Comparison of ENCODE assay signal across 9 mouse cellular contexts in the genomic region with DNA sequence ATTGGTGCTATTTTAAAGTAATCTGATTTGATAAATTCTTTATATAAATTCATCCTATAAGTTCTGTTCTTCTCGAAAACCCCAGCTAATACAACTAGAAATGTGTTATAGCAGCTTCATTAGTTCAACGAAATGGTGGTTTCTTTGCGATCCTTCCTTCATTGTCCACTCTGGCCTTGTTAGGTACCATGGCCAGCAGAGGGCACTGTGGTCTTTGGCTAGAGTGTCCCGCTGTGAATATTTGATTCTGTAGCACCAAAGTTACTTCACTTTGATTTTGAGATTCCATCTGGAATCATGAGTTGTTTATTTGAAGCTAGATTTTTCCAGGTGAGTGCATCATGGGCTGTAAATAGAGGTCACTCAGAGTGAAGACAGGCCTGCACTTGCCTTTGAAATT.
DNase-seq lines count a peak whose midpoint lies in the region; ATAC-seq and TF ChIP-seq lines count a peak whose summit lies in the region.
"Had no signal": no experiment of that assay in that cellular context is flagged by ENCODE, and none has a peak within 500 bp of the region (broad histone marks: within the 10 kb centered on the region; RNA-seq: fewer than 3 reads in every experiment).

No protein-coding gene starts in this region.

- no peak overlapping the region for H3K4me2 ChIP-seq in liver, embryonic 11.5 days
- H3K4me2 ChIP-seq in liver, embryonic 14.5 days (ENCODE audit: low read depth): no peak overlapping the region
- H3K4me2 ChIP-seq: neural tube, embryonic 13.5 days had no signal

- ATAC-seq in liver, embryonic 11.5 days (replicated peaks; ENCODE audit: low FRiP score): no peak
- ATAC-seq in liver, embryonic 14.5 days (ENCODE audit: insufficient read depth): no peak

- WGBS in liver, embryonic 11.5 days: 42% methylated on average over 4 of the region's 4 CpGs
- WGBS in liver, embryonic 14.5 days (ENCODE audit: insufficient replicate concordance): 37% methylated on average over 4 of the region's 4 CpGs

- H3K9me3 ChIP-seq in liver, embryonic 11.5 days (ENCODE audit: control insufficient read depth, low read length): no peaks in the 10 kb centered on the region
- no peaks in the 10 kb centered on the region for H3K9me3 ChIP-seq in liver, embryonic 14.5 days (ENCODE audit: control insufficient read depth, low read length)
- H3K9me3 ChIP-seq: neural tube, embryonic 13.5 days had no signal

- no peak overlapping the region for H3K27ac ChIP-seq in liver, embryonic 11.5 days (ENCODE audit: low read depth, low read length)
- no peak overlapping the region for H3K27ac ChIP-seq in cortical plate, adult 2 months (ENCODE audit: insufficient read depth, low read length)
- H3K27ac ChIP-seq in liver, embryonic 14.5 days: no peak overlapping the region
- H3K27ac ChIP-seq: neural tube, embryonic 13.5 days had no signal

- H3K27me3 ChIP-seq in liver, embryonic 11.5 days (replicated peaks; ENCODE audit: control insufficient read depth, insufficient read depth, low read length): no peaks in the 10 kb centered on the region
- no peaks in the 10 kb centered on the region for H3K27me3 ChIP-seq in liver, embryonic 14.5 days (ENCODE audit: control insufficient read depth, insufficient read depth, low read length)

- peak; percentile 55 for DNase-seq in liver
- DNase-seq in liver, embryonic 11.5 days (ENCODE audit: low spot score): no peak
- peak; percentile 47 to 81 for DNase-seq in adrenal gland, adult (ENCODE audit: inconsistent age in 2 of 2, low spot score in 1 of 2)
- DNase-seq in hindlimb bud, embryonic 11.5 days (ENCODE audit: extremely low spot score, low read depth, low spot score): peak; percentile 50
- peak in 1 of 3 experiments; percentile 3 for DNase-seq in liver, embryonic 14.5 days (ENCODE audit: low read depth in 3 of 3, low spot score in 3 of 3)
- DNase-seq in right cerebral cortex, postnatal 36 days (ENCODE audit: low spot score in 2 of 2): peak; percentile 20 to 33
- no peak for DNase-seq in spleen, postnatal 14 days (ENCODE audit: low spot score in 2 of 2)

- no peak overlapping the region for H3K9ac ChIP-seq in liver, embryonic 11.5 days (ENCODE audit: low read depth, low read length)
- no peak overlapping the region for H3K9ac ChIP-seq in liver, embryonic 14.5 days (replicated peaks)
- H3K9ac ChIP-seq: neural tube, embryonic 13.5 days had no signal

- TF ChIP-seq EP300 in liver, embryonic 14.5 days (IDR thresholded peaks at IDR 0.05; ENCODE audit: low read depth): no peak

- TF ChIP-seq POLR2A in cortical plate, adult 2 months (IDR thresholded peaks at IDR 0.05; ENCODE audit: extremely low read depth, insufficient read depth, low read length): no peak

- no peaks in the 10 kb centered on the region for H3K4me1 ChIP-seq in liver, embryonic 11.5 days (replicated peaks; ENCODE audit: control insufficient read depth, insufficient read depth, low read length)
- H3K4me1 ChIP-seq in cortical plate, adult 2 months (ENCODE audit: control insufficient read depth, insufficient read depth, low read length): no peaks in the 10 kb centered on the region
- H3K4me1 ChIP-seq in liver, embryonic 14.5 days (replicated peaks; ENCODE audit: control insufficient read depth in 2 of 2, insufficient read depth in 2 of 2, low read length in 1 of 2): no peaks in the 10 kb centered on the region

- TF ChIP-seq CTCF in cortical plate, adult 2 months (IDR thresholded peaks at IDR 0.05; ENCODE audit: extremely low read depth, insufficient read depth, low read length): peak; percentile 76
- TF ChIP-seq CTCF in liver, embryonic 14.5 days (IDR thresholded peaks at IDR 0.05; ENCODE audit: low read depth): peak; percentile 59

- no peaks in the 10 kb centered on the region for H3K36me3 ChIP-seq in liver, embryonic 11.5 days (ENCODE audit: control insufficient read depth, insufficient read depth, low read length)
- H3K36me3 ChIP-seq in liver, embryonic 14.5 days (replicated peaks; ENCODE audit: control insufficient read depth, insufficient read depth, low read depth): no peaks in the 10 kb centered on the region
- H3K36me3 ChIP-seq: neural tube, embryonic 13.5 days had no signal

- H3K4me3 ChIP-seq in liver, embryonic 11.5 days (ENCODE audit: low read depth, low read length): no peak overlapping the region
- H3K4me3 ChIP-seq in cortical plate, adult 2 months (ENCODE audit: insufficient read depth, low read length): no peak overlapping the region
- no peak overlapping the region for H3K4me3 ChIP-seq in liver, embryonic 14.5 days (ENCODE audit: insufficient read depth in 1 of 2, low read depth in 2 of 2, low read length in 2 of 2)
- H3K4me3 ChIP-seq: neural tube, embryonic 13.5 days had no signal

Comparison
In these comparisons a context has a peak if more than half of its experiments do, and no peak if none do; other contexts are left out.
1. DNase-seq: peak in liver (single experiment), adrenal gland, adult (2 of 2), hindlimb bud, embryonic 11.5 days (single experiment) and right cerebral cortex, postnatal 36 days (2 of 2); none in liver, embryonic 11.5 days (single experiment) and spleen, postnatal 14 days (0 of 2).